Mouse (Mus musculus): Measurements from ENCODE around the gene Trim8.

Trim8 gene

DNA sequence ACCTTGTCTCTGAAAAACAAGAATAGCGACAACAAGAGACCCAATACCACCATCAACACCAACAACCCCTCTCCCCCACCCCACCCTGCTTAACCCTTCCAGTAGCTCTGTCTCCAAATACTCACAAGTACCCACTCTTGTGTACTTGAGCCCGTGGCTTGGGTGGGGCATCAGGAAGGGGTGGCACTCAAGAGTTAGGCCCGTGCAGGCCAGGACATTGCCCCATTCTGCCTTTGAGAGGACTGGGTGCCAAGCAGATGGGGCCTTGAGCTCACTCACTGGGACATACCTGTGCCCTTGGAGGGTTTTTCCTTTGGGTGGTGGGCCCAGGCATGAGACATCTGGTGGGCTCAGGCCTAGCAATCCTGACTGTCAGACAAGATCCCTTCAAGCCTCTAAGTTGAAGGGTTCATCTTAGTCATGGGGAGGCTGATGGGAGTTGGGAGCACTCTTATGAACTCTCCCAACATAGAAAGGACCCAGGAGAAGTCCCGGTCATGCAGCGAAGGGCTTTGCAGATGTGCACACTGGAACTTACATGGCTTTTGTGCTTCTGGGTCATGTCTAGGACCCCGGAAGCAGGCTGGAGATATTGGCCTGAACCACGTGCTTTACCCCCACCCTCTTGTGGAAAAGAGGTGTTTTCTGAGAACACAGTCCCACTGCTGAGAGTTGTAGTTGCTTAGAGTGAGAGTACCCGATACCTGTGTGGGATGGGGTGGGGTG, 4.3 kb downstream of the Trim8 start:
- DNase-seq: peak in 1 of 2 experiments; percentile 73

DNA sequence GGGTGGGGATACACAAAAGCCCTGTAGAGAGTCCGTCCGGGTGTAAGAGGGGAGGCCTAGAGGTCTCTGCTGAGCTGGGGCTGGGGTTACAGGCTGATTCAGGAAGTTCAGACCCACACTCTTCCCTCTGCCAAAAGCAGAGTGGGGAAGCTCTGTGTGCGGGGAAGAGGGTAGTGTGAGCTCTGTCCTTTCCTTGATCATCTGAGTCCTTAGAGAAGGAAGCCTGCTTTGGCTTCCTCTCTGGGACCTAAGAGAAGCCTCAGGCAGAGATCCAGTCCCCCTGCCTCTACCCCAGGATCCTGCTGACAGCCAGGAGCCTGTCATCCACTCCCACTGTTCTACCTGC, 4.8 kb downstream of the Trim8 start:
- peak in 1 of 2 experiments; percentile 19 for DNase-seq

DNA sequence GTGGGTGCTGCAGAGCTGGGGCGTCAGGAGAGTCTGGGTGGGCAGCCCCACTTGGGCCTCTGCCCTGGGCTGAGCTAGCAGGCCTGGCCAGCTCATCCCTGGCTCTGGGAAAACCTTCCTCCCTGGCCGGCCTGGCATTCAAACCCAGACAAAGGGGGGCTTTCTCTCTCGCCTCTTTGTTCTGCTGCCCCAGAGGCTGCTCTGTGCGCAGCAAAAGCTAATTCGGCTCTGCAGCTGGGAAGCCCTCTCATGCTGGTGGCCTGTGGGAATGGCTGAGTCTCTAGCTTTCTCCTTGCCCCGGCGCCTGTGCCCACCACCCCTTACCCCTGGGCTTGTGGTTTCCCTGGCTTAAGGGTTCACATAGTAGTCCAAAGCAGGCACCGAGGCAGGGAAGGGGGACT, 5.7 kb downstream of the Trim8 start:
- peak in 1 of 2 experiments; percentile 26 for DNase-seq

DNA sequence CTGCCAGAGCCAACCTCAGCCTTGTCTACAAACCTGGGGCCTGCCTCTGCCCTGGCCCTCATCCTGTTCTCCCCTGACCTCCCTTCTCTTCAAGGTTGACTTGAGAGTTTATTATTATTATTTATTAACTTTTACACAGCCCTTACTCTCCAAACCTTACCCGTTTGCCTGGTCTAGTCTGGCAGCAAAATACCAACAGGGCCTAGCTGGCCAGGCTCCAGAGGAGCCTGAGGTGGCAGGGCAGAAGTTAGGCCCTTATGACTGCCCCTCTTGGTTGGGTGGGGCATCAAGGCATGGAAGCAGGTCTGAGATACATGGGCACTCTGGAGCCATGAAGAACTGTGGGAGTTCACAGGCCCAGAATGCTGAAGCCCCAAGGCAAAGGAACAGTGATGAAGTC, 6.3 kb downstream of the Trim8 start:
- peak; percentile 26 to 66 for DNase-seq

DNA sequence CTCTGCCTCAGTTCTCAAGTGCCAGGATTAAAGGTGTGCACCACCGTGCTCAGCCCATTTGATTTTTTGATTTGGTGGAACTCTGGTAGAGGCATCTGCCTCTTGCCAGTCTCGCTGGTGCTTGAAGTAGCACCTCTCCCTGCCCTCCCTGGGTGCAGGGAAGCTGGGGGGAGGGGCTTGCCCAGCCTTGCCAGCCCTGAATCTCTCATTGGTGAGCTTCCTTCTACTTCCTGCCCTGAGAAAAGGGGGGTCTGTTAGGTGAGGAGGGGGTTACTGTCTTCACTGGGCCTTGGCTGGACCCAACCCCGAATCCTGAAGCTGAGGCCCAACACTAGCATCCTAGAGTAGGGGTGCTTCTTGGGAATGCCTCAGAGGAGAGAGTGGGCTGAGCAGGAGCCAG, 7.2 kb downstream of the Trim8 start:
- DNase-seq: peak in 1 of 2 experiments; percentile 36

DNA sequence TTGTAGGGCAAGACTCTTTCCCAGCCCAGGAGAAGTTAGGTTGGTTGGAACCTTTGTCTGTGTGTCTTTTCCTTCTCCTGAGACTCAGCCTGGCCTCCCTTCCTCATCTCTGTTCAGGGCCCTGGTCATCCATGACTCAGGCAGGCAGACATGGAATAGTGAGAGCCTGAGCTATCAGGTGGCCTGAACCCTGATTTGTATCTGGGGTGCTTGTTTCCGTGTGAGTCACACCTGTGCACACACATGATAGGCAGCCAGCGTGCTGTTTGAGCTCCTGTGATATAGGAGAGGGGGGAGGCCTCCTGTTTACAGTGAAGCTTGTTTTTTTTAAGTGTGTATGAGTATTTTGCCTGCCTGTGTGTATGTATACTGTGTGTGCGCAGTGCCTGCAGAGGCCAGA, 7.7 kb downstream of the Trim8 start:
- DNase-seq: peak in 1 of 2 experiments; percentile 27

DNA sequence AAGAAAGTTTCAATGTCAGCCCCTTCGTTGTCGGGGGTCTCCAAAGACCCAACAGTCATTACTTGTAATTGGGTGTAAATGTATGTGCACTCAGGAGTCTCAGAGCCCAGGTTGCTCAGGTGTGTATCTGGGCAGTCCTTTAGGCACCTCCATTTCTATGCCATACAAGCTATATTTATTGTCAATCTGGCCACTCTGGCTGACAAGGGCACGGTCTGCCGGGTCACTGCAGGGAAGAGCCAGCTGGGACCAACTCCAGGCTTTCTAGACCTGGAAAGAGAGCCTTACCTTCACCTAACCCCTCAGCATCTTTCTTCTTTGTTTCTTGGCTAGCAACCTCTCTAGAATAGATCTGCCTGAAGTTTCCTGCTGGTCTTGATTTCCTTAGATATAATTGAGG, 8.2 kb downstream of the Trim8 start:
- DNase-seq: no peak

DNA sequence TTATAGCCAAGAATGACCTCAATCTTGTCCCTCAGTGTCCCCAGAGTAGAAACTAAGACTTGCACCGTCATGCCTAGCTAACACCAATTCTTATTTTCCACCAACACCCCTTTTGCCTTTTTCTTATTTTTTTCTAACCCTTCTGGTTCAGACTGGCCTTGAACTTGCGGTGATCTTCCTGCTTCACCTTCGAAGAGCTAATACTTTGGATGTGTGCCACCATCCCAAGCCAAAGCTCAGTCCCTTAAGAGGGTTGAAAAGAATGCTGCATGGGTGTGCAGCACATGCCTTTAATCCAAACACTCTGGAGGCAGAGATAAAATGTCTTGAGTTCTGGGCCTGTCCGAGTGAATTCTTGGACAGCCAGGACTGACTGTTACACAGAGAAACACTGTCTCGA, 8.9 kb downstream of the Trim8 start:
- peak in 1 of 2 experiments; percentile 23 for DNase-seq

DNA sequence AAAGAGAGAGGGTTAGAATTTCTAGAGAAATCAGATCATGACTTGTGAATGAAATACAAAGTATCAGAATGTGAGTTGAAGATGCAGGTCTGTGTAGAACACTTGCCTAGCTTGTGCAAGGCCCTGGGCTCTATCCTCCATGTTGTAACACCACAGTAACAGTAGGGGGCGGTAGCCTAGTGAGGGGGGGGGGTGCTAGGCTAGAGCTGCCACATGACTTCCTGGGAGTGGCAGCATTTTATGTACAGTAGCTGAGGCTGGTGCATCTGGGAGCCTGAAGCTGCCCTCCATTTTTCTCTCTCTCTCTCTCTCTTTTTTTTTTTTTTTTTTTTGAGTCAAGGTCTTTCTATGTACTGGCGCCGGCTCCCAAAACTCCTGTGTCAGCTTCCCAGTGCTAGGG, 9.3 kb downstream of the Trim8 start:
- DNase-seq: peak in 1 of 2 experiments; percentile 56

DNA sequence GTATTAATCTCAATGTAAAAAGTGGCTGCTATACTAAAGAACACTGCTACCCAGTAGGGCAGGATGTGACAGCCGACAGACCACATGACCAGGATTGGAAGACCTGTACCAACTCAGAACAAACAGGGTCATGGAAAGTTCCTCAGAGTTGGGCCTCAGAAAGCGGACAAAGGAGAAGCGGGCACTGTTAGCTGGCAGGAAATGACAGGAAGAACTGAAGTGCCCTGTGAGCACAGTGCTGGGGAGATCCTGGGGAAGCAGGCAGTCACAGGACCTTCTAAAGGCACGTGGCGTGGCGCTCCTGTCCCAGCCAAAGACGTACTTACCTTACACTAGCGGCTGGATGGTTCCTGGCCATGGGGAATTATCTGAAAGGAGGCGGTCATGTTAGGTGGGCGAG, 9.8 kb downstream of the Trim8 start:
- DNase-seq: peak; percentile 70 to 77

DNA sequence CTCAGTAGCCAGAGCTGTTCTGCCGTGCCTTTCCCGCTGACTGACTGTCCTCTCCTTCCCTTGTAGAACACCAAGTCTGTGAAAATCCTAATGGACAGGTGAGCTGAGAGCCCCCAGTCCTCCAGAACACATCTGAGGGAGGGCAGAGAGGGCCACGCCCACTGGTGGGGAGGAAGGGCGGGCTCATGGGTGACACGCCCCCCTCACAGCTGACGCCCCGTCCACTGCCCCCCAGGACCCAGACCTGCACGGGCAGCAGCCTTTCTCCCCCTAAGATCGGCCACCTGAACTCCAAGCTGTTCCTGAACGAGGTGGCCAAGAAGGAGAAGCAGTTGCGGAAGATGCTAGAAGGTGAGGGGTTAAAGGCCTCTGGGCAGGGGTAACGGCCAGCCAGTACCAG, 12.9 kb downstream of the Trim8 start:
- DNase-seq: no peak

DNA sequence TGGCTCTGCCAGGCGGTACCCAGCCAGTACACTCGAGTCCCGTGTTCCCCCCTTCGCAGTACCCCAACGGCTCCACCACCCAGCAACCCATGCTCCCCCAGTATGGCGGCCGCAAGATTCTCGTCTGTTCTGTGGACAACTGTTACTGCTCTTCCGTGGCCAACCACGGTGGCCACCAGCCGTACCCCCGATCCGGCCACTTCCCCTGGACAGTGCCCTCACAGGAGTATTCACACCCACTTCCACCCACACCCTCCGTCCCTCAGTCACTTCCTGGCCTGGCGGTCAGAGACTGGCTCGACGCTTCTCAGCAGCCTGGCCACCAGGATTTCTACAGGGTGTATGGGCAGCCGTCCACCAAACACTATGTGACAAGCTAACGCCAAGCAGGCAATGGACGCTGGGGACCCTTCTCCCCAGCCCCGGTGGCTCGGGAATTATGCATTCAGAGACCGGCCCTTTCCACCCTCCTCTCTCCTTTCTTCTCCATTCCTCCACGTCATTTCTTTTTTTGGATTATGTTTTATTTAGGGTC, 13.9 kb downstream of the Trim8 start:
- DNase-seq: peak; percentile 12 to 29

DNA sequence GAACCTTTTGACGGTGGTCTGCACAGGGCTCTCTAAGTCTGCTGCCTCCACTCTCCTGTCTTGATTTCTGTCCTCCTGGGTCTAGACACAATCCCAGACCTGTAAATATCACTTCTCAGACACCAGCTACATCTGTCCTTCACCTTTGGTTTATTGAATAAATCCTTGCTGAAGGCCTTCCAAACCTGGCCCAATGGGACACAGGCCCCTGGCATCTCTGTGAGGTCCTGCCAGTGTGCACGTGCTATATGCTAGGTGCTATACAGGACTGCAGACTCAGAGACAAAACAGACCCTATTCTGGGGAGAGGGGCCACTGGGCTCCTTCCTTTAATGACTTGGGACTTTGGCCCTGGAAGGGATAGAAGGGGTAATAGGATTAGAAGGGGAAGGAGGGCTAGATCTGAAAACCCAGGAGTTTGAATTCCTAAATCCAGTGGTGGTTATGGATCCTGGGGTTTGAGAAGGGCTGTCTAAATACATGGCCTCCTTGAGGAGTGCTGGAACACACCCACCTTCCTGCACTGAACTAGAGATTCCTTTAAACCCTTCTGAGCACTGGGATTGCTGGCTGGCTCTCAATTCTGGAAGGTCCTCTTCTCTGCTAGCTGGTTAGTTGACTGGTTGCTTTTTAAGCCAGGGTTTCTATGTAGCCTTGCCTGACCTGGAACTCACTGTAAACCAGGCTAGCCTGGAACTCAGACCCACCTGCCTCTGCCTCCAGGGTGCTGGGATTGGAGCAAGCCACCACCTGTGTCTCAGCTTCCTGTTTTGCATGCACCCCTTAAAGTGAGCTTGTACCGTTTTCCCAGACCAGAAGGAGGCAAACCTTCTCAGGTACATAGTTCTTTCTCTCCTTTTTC, 15.4 kb downstream of the Trim8 start:
- peak; percentile 19 to 38 for DNase-seq

DNA sequence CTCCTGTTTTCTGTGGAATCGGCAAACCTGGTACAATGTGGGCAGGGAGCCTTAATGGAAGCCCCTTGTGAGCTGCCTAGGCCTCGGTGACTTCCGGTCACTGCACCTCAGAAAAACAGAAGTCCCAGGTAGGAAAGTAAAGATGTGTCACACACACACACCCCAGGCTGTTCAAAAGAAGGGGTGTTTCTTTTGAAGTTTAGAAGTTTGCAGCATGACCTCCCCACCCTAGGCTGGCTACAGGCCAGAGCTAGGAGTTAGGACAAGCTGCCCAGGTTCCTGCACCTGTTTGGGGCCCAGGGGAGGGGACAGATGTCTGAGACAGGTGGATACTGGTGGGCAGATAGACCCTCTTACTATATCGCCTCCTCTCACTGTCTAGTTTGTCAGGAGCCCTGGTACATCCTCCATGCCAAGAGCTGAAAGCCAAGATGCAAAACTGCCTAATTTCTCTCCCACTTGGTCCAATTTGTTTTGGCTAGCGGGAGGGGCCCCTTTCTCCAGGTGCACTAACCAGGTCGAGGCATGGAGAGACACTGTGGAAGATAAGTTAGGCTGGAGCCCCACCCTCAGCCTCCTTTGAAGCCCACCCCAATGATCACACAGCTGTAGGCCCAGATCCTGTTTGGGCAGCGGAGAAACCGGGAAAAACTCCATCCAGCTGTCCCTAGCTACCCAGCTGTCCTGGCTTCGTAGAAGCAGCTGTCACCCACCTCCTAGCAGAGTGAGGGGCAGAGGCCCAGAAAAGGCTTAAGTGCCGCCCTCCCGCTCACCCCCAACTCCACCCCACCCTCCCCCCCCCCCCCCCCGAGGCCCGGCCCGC, 16.2 kb downstream of the Trim8 start:
- peak; percentile 36 to 76 for DNase-seq

DNA sequence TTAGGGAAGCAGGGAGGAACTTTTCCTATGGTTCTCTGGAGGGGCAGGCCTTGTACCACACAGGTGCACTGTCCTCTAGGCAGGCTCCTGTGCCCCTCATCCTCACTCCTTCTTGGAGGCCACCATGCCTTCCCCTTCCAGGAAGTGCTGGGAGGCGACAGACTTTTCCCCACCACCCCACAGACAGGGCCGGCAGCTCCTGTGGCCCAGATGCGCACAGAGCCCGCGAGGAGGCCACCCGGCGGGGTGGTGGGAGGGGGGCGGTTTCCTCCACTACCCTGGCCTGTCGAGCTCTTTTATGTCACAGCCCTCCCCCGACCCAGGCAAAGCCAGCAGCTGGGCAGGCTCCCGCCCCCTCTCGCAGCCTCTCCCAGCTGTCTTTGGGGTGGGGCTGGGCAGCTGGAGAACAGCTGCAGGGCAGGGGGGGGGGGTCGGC, 16.9 kb downstream of the Trim8 start:
- peak; percentile 77 to 90 for DNase-seq

DNA sequence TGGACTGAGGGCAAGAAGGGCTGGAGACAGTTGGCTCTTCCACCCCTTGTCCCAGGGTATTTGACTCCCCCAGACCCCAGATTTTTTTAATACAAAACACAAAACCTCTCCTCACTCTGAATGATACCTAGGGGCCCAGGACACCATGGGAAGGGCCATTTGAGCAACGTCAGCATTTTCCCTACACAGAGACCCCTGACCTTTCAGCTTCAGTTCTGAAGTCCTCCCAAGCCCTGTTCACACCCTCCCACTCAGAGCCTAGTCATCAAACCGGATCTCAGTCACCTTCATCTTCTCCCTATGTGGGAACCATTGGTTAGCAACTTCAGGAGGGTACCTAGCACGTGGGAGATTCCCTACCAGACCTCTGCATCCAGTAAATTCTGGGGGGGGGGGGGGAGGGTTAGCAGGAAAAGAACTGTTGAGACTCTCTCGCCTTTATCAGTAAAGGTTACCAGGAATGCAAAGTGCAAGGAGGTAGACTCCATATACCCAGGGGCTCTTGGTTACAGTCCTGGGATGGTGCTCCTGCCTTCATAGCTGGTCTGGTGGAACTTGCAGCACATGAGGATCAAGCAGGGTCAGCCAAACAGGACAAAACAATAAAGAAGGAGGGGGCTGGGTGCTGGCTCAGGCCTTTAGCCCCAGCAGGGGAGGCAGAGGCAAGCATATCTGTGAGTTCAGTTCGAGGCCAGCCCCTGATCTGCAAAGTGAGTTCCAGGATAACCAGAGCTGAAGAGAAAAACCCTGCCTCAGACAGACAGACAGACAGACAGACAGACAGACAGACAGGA, 17.5 kb downstream of the Trim8 start:
- peak in 1 of 2 experiments; percentile 8 for DNase-seq

DNA sequence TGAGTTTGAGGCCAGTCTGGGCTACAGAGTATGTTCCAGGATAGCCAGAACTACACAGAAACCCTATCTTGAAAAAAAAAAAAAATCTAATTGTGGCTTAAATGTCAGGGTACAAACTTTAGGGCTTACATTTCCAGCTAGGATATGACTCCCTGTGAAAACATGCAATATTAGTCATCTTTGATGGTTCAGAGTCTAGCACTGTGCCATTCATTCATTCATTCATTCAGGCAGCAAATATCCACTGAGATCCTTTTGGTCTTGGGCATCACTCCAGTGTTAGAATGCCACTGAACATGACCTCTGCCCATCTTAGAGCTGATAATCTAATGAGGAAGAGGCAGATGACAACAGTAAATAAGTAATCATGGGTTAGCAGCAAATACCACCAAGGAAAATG, 20.2 kb downstream of the Trim8 start:
- no peak for DNase-seq

DNA sequence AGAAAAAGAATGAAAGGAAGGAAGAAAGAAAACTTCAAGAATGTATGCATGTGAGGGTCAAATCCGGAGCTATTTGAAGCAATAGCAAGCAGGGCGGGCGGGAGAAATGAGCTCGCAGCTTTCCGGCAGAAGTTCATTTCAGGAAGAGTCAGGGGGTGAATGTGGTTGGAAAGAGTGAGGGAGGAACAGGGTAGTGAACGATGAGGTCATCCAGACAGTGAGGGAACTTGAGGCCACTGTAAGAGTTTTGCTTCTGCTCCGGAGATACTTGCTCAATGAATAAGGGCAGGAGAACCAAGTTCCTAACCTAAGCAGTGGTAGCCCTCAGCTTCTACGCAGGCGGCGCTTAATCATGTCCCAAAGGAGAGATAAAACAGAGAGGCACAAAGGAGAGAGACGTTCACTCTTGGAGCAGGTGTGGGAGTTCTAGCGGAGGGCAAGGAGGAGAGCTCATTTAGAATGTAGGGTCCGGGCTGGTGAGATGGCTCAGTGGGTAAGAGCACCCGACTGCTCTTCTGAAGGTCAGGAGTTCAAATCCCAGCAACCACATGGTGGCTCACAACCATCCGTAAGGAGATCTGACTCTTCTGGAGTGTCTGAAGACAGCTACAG, 21.0 kb downstream of the Trim8 start:
- peak in 1 of 2 experiments; percentile 49 for DNase-seq

DNA sequence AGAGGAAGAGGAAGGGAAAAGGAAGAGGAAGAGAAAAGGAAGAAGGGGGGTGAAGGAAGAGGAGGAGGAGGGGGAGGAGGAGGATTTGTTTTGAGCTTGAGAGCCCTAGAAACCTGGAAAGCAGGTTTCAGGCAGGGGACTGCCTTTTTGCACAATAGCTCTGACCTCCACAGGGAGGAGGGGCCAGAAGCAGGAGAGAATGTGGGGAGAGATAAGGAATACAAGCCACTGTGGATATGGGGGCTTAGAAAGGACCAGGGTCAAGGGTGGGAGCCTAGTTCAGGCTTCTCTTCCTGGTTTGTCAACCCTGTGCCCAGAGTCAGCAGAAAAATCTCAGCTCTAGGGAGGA, 21.6 kb downstream of the Trim8 start:
- DNase-seq: peak in 1 of 2 experiments; percentile 36

DNA sequence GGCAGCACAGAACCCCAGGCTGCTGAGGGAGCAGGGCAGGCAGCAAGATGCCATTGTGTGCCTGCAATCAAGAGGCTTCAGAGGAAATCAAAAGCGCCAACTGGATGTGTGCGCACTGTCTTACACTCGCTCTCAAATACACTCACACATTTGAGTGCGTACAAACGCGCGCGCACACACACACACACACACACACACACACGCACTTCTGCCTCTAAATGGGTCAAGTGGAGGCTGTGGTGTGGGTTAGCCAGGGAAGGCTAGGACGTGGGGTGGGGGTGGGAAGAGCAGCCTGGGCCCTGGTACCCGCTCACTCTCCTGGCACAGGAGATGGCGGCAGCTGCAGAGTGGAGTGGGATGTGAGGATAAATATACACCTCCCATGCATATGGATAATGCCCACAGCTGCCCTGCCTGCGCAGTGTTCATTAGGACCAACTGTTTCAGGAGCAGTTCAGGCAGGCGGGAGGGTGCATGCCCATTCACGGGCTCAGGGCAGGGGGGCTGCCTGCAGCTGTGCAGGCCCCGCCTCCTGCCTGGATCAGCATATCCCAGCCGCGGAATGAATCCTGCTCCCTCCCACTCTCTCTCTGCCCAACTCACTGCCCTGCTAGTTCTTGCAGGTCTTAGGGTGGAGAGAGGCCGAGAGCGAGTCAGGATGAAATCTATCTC, 22.1 kb downstream of the Trim8 start:
- peak; percentile 72 to 87 for DNase-seq

DNA sequence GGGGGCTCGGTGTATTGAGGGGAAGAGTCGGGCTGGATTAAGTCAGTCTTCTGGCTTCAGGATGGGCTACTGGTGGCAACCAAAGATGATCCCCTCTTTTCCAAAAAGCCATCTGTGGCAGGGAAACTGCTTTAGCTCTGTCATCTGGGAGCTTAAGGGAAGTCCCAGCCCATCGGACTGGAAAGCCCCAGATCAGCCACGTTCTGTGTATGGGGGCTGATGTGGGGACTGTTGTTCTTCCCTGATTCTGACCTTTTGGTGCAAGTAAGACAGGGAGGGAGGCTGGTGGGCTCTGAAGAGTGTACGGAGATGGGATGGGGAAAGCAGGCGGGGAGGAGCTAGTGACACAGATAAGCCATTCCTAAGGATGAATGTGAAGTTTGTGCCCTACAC, 22.6 kb downstream of the Trim8 start:
- DNase-seq: no peak
